Mouse (Mus musculus) right cerebral cortex, postnatal 36 days (tissue): ENCODE measurements at regions not wholly inside any gene's neighbourhood (a gene's known extent, or its start where the extent isn't known, plus 50 kb on each side); places are given as distances from the start of the nearest gene placed in this dataset.

Source experiments
- DNase-seq, 2 experiments: peaks; one replicate each; pipeline ENCODE4 v3.0.0; 2022; ENCODE audit warnings: low spot score in 2 of 2, mixed read lengths in 1 of 2

- no peak for DNase-seq
These were observed 195.3 kb upstream of the Gm5148 start for GRCm38 (mm10) chr3:37919450-37920156.

GRCm38 (mm10) chr3:37916786-37917479, 192.6 kb upstream of the Gm5148 start:
- DNase-seq, result no peak

GRCm38 (mm10) chr3:37916281-37916680, 192.0 kb upstream of the Gm5148 start:
- DNase-seq, result no peak

- DNase-seq, result no peak
These were observed 191.4 kb upstream of the Gm5148 start for GRCm38 (mm10) chr3:37915673-37916072.

- no peak for DNase-seq
These were observed 189.8 kb upstream of the Gm5148 start for GRCm38 (mm10) chr3:37914136-37914535.

- DNase-seq, result no peak
These were observed 185.5 kb upstream of the Gm5148 start for GRCm38 (mm10) chr3:37909821-37910220.

- no peak for DNase-seq
These were observed 184.7 kb upstream of the Gm5148 start for GRCm38 (mm10) chr3:37909008-37909407.

GRCm38 (mm10) chr3:37908456-37908855, 184.2 kb upstream of the Gm5148 start:
- DNase-seq, result no peak

GRCm38 (mm10) chr3:37907432-37908088, 183.3 kb upstream of the Gm5148 start:
- no peak for DNase-seq

- DNase-seq, result no peak
These were observed 182.5 kb upstream of the Gm5148 start for GRCm38 (mm10) chr3:37906806-37907251.

- DNase-seq, result no peak
These were observed 179.9 kb upstream of the Gm5148 start for GRCm38 (mm10) chr3:37904188-37904587.

GRCm38 (mm10) chr3:37903482-37903881, 179.2 kb upstream of the Gm5148 start:
- no peak for DNase-seq

GRCm38 (mm10) chr3:37903021-37903420, 178.7 kb upstream of the Gm5148 start:
- DNase-seq, result no peak

GRCm38 (mm10) chr3:37897392-37897791, 173.1 kb upstream of the Gm5148 start:
- DNase-seq, result no peak

GRCm38 (mm10) chr3:37896821-37897311, 172.6 kb upstream of the Gm5148 start:
- DNase-seq, result peak in 1 of 2 experiments; percentile 8

GRCm38 (mm10) chr3:37894599-37894998, 170.3 kb upstream of the Gm5148 start:
- no peak for DNase-seq

GRCm38 (mm10) chr3:37890202-37890601, 165.9 kb upstream of the Gm5148 start:
- no peak for DNase-seq

- DNase-seq, result no peak
These were observed 164.2 kb upstream of the Gm5148 start for GRCm38 (mm10) chr3:37888455-37888854.

- DNase-seq, result no peak
These were observed 163.4 kb upstream of the Gm5148 start for GRCm38 (mm10) chr3:37887711-37888110.

- no peak for DNase-seq
These were observed 162.6 kb upstream of the Gm5148 start for GRCm38 (mm10) chr3:37886705-37887454.

GRCm38 (mm10) chr3:37885776-37886175, 161.5 kb upstream of the Gm5148 start:
- no peak for DNase-seq

- no peak for DNase-seq
These were observed 158.1 kb upstream of the Gm5148 start for GRCm38 (mm10) chr3:37882417-37882816.
